Mouse (Mus musculus) stomach, embryonic 14.5 days (tissue): ENCODE results near the gene Rad9b. TPM values are rescaled to one million over a fixed set of nuclear protein-coding genes. Genes with fewer than 3 reads are reported as not detected.
"Not testable (repeated sequence)": the region's sequence is repeated elsewhere in the genome, so short reads cannot be mapped to it uniquely, and the experiment has no call there.

ENCODE experiments used
- ATAC-seq: fragments of 200-750 bp; cut with Nextera tagmentation; 2 replicates; pipeline ENCODE4 v1.8.0; 2017; ENCODE audit warnings: low read depth, moderate TSS enrichment; ENCODE audit not compliant: insufficient number of reproducible peaks, insufficient read depth, low FRiP score
- H3K27ac ChIP-seq: fragments of 300-500 bp; sonication (generic); 2 replicates; pipeline ENCODE4 v1.5.1; 2014; ENCODE audit warnings: mild to moderate bottlenecking, low read length, moderate library complexity, mixed read lengths
- H3K27me3 ChIP-seq: fragments of 300-500 bp; sonication (generic); 2 replicates; pipeline ENCODE4 v1.6.1; 2014; ENCODE audit warnings: low read length, control low read depth, mixed read lengths; ENCODE audit not compliant: control insufficient read depth, insufficient read depth
- H3K36me3 ChIP-seq: fragments of 300-500 bp; sonication (generic); 2 replicates; pipeline ENCODE4 v1.6.1; 2014; ENCODE audit warnings: mild to moderate bottlenecking, control low read depth, low read length, moderate library complexity, mixed read lengths; ENCODE audit not compliant: control insufficient read depth, insufficient read depth
- H3K4me1 ChIP-seq: fragments of 300-500 bp; sonication (generic); 2 replicates; pipeline ENCODE4 v1.6.1; 2014; ENCODE audit warnings: low read length, control low read depth, mixed read lengths; ENCODE audit not compliant: control insufficient read depth, insufficient read depth
- H3K4me2 ChIP-seq: fragments of 300-500 bp; sonication (generic); replicated peaks from 2 replicates; pipeline ENCODE4 v1.6.1; 2014; ENCODE audit warnings: low read depth, low read length, control low read depth
- H3K4me3 ChIP-seq: fragments of 300-500 bp; sonication (generic); 2 replicates; pipeline ENCODE4 v1.5.1; 2014; ENCODE audit warnings: low read depth, low read length, control low read depth
- H3K9ac ChIP-seq: fragments of 300-500 bp; sonication (generic); replicated peaks from 2 replicates; pipeline ENCODE4 v1.6.1; 2014; ENCODE audit warnings: low read depth, mild to moderate bottlenecking, control low read depth, low read length, moderate library complexity, mixed read lengths
- H3K9me3 ChIP-seq: fragments of 300-500 bp; sonication (generic); 2 replicates; pipeline ENCODE4 v1.6.1; 2016; ENCODE audit warnings: low read depth, low read length, control low read depth; ENCODE audit not compliant: control insufficient read depth
- WGBS: fragments of 180-500 bp; shearing (Covaris S2); extraction: QIAGEN DNeasy Blood & Tissue Kit; methylation state at CpG from one replicate; pipeline ENCODE4 v1.1.7; 2014; 5-methylcytosine and 5-hydroxymethylcytosine counted together
- polyA plus RNA-seq: library from polyadenylated mRNA; unstranded; fragments of >200 nt; fragmentation: Nextera tagmentation; extraction: Ambion mirVana; gene quantifications from 2 replicates; pipeline ENCODE4 v1.2.1, GENCODE M21; 2014

Rad9b gene
- polyA plus RNA-seq, 1 experiment from 2014 or later, result 15.3 TPM

GRCm38 (mm10) chr5:122323523-122323922, 30.5 kb downstream of the Rad9b start:
- ATAC-seq, result no peak
- Histone ChIP-seq H3K27me3 (no peaks in the 10 kb centered on the region), H3K9ac (no peak overlapping the region), H3K36me3 (peaks cover 25% of the 10 kb centered on the region; the same call in 1 of the 2 replicates), H3K4me2 (no peak overlapping the region), H3K4me1 (no peaks in the 10 kb centered on the region), H3K4me3 (no peak overlapping the region), H3K27ac (no peak overlapping the region), H3K9me3 (no peaks in the 10 kb centered on the region)
- WGBS, result 78% methylated on average over 8 of the region's 8 CpGs

- H3K4me1 ChIP-seq, result no peaks in the 10 kb centered on the region
- no peak overlapping the region for H3K4me2 ChIP-seq
- H3K9ac ChIP-seq, result no peak overlapping the region
- no peak overlapping the region for H3K4me3 ChIP-seq
- no peaks in the 10 kb centered on the region for H3K27me3 ChIP-seq
- 43% methylated on average over 12 of the region's 12 CpGs for WGBS
- no peak for ATAC-seq
- H3K9me3 ChIP-seq, result no peaks in the 10 kb centered on the region
- peak overlapping the region; percentile 11; the same call in 1 of the 2 replicates for H3K27ac ChIP-seq
- peaks cover 20% of the 10 kb centered on the region; the same call in 1 of the 2 replicates for H3K36me3 ChIP-seq
These were observed 33.7 kb downstream of the Rad9b start for GRCm38 (mm10) chr5:122320205-122320781.

DNA sequence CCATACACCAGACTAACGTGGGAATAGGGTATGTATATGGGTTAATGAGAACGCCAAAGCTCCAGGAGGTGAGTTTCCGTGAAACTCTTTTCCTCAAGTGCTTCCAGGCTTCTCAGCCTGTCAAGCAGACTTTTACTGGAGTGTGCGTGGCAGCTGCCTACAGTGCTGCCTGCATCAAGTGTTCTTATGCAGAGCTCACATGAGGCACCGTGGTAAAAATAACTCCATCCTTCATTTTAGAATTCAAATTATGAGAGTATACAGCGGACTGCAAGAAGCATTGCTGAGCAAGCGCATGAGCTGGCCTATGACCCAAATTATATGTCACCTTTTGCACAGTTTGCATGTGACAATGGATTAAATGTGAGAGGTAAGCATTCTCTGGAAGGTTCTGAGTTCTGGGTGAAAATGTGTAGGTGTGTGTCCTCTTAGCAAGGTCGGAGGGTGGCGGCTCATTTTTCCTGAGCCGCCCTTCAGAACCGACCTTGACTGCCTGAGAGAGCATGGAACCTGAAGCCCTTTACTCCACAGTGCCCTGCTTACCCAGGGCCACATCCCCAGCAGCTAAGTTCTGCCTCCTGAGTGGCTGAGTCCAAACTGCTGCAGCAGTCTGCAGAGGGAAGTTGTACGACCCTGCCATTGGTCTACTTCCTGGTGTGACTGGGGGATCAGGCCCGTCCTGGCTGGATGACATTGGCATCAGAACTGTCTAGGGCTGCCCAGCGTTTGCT, 34.4 kb downstream of the Rad9b start:
- 72% methylated on average over 14 of the region's 14 CpGs for WGBS
- Histone ChIP-seq H3K27ac (peak overlapping the region; percentile 11; the same call in 1 of the 2 replicates), H3K27me3 (no peaks in the 10 kb centered on the region), H3K4me2 (no peak overlapping the region), H3K4me3 (no peak overlapping the region), H3K9ac (no peak overlapping the region), H3K9me3 (no peaks in the 10 kb centered on the region), H3K36me3 (peaks cover 14% of the 10 kb centered on the region; the same call in 1 of the 2 replicates), H3K4me1 (0 out of 2 replicates have a peak, but pooled peaks cover 2% of the 10 kb centered on the region)
- no peak for ATAC-seq

- peaks cover 11% of the 10 kb centered on the region; the same call in 1 of the 2 replicates for H3K36me3 ChIP-seq
- H3K4me1 ChIP-seq, H3K4me3 ChIP-seq, ATAC-seq, H3K9me3 ChIP-seq, H3K27ac ChIP-seq, H3K9ac ChIP-seq, H3K27me3 ChIP-seq, H3K4me2 ChIP-seq: not testable (repeated sequence)
- WGBS, result 69% methylated on average over 3 of the region's 3 CpGs
These were observed 35.1 kb downstream of the Rad9b start for GRCm38 (mm10) chr5:122318976-122319375.

GRCm38 (mm10) chr5:122318100-122318499, 35.9 kb downstream of the Rad9b start:
- Histone ChIP-seq H3K4me3 (no peak overlapping the region), H3K4me2 (no peak overlapping the region), H3K27ac (no peak overlapping the region), H3K4me1 (0 out of 2 replicates have a peak, but pooled peaks cover 3% of the 10 kb centered on the region), H3K36me3 (peaks cover 18% of the 10 kb centered on the region; the same call in 1 of the 2 replicates), H3K27me3 (no peaks in the 10 kb centered on the region), H3K9me3 (no peaks in the 10 kb centered on the region), H3K9ac (no peak overlapping the region)
- ATAC-seq, result no peak
- 74% methylated on average over 3 of the region's 3 CpGs for WGBS

GRCm38 (mm10) chr5:122317329-122318045, 36.5 kb downstream of the Rad9b start:
- WGBS, result 73% methylated on average over 11 of the region's 11 CpGs
- ATAC-seq, result no peak

DNA sequence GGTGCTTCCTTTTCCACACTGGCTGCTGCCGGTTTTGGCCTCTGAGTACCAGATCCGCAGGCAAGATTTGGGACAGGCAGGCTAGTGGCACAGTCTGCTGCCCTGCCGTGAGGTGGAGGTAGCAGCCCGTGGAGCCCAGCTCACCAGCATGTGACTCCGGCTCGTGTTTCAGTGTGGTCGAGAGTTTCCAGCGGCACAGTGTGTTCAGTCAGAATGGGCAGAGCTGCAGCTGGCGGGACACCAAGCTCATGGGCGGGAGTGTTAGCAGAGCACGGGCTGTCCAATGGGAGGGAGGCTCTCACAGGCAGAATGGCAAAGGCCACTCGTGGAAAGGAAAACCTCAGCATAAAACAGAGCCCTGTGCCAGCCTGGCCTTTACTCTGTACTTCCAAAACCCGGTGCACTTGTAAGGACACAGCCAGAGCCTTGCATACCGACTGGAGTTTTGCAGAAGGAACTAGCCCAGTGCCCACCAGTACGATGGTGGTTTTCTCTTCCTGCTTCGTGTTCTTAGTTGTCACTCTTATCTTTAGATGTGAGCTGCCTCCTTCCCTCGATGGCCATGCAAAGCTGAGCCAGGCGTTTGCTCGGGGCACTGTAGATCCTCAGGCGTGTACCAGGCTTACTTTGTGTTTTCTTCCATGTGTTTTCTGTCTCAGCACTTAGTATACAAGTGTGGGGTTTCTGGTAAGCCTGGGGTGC, 38.9 kb downstream of the Rad9b start:
- Histone ChIP-seq H3K4me2 (no peak overlapping the region), H3K9me3 (no peaks in the 10 kb centered on the region), H3K9ac (no peak overlapping the region), H3K27me3 (no peaks in the 10 kb centered on the region), H3K4me1 (0 out of 2 replicates have a peak, but pooled peaks cover 3% of the 10 kb centered on the region), H3K27ac (no peak overlapping the region), H3K4me3 (no peak overlapping the region), H3K36me3 (peaks cover 20% of the 10 kb centered on the region; the same call in 1 of the 2 replicates)
- ATAC-seq, result peak; percentile 61; the same call in 1 of the 2 replicates
- WGBS, result 67% methylated on average over 20 of the region's 20 CpGs

More at GRCm38 (mm10) chr5:122317329-122318045, 36.5 kb downstream of the Rad9b start:
- H3K36me3 ChIP-seq, result peaks cover 18% of the 10 kb centered on the region; the same call in 1 of the 2 replicates
- no peak overlapping the region for H3K27ac ChIP-seq
- no peaks in the 10 kb centered on the region for H3K27me3 ChIP-seq
- no peak overlapping the region for H3K4me3 ChIP-seq
- no peak overlapping the region for H3K9ac ChIP-seq
- no peak overlapping the region for H3K4me2 ChIP-seq
- H3K9me3 ChIP-seq, result no peaks in the 10 kb centered on the region
- H3K4me1 ChIP-seq, result 0 out of 2 replicates have a peak, but pooled peaks cover 3% of the 10 kb centered on the region
